Mouse (Mus musculus) liver, embryonic 14.5 days (tissue): ENCODE results near the gene D430041D05Rik.

ENCODE experiments used
- CTCF ChIP-seq: IDR thresholded peaks from 2 replicates; pipeline ENCODE4 v1.5.1; 2016; ENCODE audit warnings: antibody characterized with exemption, low read depth, control low read depth
- EP300 ChIP-seq: IDR thresholded peaks from 2 replicates; pipeline ENCODE4 v1.6.1; 2016; ENCODE audit warnings: antibody characterized with exemption, low read depth

GRCm38 (mm10) chr2:104242055-104242454 lies 168.8 kb downstream of the D430041D05Rik start:
- no peak for TF ChIP-seq EP300
- TF ChIP-seq CTCF: no peak
